Mouse (Mus musculus) thymus, adult 2 months (tissue): ENCODE data around the gene Grik5. TPM values are rescaled to one million over a fixed set of nuclear protein-coding genes. Genes with fewer than 3 reads are reported as not detected.

ENCODE experiments used
- DNase-seq: peaks from one replicate; pipeline ENCODE4 v3.0.0; 2021
- H3K27ac ChIP-seq: fragments of 200-500 bp; 2 replicates; pipeline ENCODE4 v1.5.1; 2012; ENCODE audit warnings: low read length, control low read depth; ENCODE audit not compliant: control insufficient read depth, insufficient read depth
- H3K27me3 ChIP-seq: fragments of 200-500 bp; 2 replicates; pipeline ENCODE4 v1.6.1; 2012; ENCODE audit warnings: mild to moderate bottlenecking, low read length, moderate library complexity, mixed read lengths; ENCODE audit not compliant: control insufficient read depth, insufficient read depth
- H3K36me3 ChIP-seq: fragments of 200-500 bp; 2 replicates; pipeline ENCODE4 v1.6.1; 2012; ENCODE audit warnings: mild to moderate bottlenecking, low read length, moderate library complexity; ENCODE audit not compliant: control insufficient read depth, insufficient read depth
- H3K4me1 ChIP-seq: fragments of 200-500 bp; replicated peaks from 2 replicates; pipeline ENCODE4 v1.6.1; 2012; ENCODE audit warnings: low read length; ENCODE audit not compliant: control insufficient read depth, insufficient read depth
- H3K4me3 ChIP-seq: fragments of 200-500 bp; 2 replicates; pipeline ENCODE4 v1.5.1; 2012; ENCODE audit warnings: mild to moderate bottlenecking, low read length, control low read depth, moderate library complexity; ENCODE audit not compliant: control insufficient read depth, insufficient read depth
- CTCF ChIP-seq: fragments of 200-500 bp; IDR thresholded peaks from 2 replicates; pipeline ENCODE4 v1.5.1; 2012; ENCODE audit warnings: mild to moderate bottlenecking, control low read depth, low read length, moderate library complexity, borderline replicate concordance; ENCODE audit not compliant: control insufficient read depth, poor library complexity, insufficient read depth; ENCODE audit errors: extremely low read depth
- POLR2A ChIP-seq: fragments of 200-500 bp; IDR thresholded peaks from 2 replicates; pipeline ENCODE4 v1.6.1; 2012; ENCODE audit warnings: mild to moderate bottlenecking, low read length, control low read depth, moderate library complexity; ENCODE audit not compliant: control insufficient read depth, poor library complexity, insufficient read depth; ENCODE audit errors: extremely low read depth
- WGBS: fragments of 180-500 bp; shearing (Covaris S2); methylation state at CpG from one replicate; pipeline ENCODE4 v1.1.7; 2018; 5-methylcytosine and 5-hydroxymethylcytosine counted together
- polyA plus RNA-seq: library from polyadenylated mRNA; depleted of rRNA; stranded (reverse); fragments of >200 nt; gene quantifications from 2 replicates; pipeline ENCODE4 v1.2.3, GENCODE M21; 2012

Grik5 gene
- polyA plus RNA-seq, 1 experiment, result 19.1 TPM

DNA sequence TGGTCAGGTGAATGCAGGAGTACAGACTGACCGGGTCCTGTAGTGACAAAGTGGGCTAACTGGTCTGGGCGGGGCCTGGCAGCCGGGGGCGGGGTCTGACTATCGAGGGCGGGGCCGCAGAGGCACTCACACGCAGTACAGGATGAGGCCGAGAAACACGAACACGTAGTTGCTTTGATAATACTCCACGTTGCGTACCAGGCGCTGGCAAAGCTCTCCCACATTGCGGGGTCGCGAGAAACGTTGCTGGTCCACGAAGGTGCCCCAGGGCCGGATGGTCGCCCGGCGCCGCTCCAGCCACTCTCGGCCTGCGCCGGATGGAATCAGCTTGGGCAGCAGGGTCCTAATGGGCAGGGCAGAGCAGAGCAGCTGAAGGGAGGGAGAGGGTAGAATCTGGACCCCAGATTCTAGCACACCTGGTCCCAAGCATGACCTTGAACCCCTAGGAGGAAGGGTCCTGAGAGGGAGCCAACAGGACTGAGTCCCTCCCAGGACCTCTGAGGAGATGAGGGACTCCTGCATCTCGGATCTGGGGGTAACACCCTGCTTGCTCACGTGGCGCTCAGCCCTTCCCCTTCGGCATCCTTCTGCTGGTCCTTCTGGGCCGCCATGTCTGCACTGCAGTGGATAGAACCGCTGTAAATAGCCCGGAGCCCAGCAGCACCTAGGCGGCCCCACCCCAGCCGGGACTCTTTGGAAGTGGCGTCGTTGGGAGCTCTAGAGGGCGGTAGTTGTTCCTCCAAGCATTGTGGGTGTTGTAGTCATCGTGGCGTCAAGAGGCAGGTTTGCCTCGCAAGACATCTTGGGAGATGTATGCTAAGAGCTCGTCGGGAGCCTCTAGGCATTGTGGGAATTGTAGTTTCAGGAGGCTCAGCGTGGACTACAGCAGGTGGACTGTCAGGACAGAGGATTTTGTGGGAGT lies 99.9 kb downstream of the Grik5 start, which contains the start of gene Rabac1:
Gene Rabac1, minus strand, starts transcription at position 783 of the 922 bp plus-strand sequence.
- H3K4me3 ChIP-seq, result peak within 1 kb of the TSS; percentile 73
- H3K27ac ChIP-seq, result peak within 1 kb of the TSS; percentile 53
- H3K27me3 ChIP-seq, result no peaks in the 10 kb centered on the region
- peak; percentile 89 for DNase-seq
- peaks cover 10% of the 10 kb centered on the region for H3K4me1 ChIP-seq
- TF ChIP-seq CTCF (0 out of 2 replicates have a peak, but pooled peaks have one; percentile 15), POLR2A (peak; percentile 64; the same call in 1 of the 2 replicates)
- no peaks in the 10 kb centered on the region for H3K36me3 ChIP-seq
- under 1% methylated on average over 45 of the region's 45 CpGs for WGBS

DNA sequence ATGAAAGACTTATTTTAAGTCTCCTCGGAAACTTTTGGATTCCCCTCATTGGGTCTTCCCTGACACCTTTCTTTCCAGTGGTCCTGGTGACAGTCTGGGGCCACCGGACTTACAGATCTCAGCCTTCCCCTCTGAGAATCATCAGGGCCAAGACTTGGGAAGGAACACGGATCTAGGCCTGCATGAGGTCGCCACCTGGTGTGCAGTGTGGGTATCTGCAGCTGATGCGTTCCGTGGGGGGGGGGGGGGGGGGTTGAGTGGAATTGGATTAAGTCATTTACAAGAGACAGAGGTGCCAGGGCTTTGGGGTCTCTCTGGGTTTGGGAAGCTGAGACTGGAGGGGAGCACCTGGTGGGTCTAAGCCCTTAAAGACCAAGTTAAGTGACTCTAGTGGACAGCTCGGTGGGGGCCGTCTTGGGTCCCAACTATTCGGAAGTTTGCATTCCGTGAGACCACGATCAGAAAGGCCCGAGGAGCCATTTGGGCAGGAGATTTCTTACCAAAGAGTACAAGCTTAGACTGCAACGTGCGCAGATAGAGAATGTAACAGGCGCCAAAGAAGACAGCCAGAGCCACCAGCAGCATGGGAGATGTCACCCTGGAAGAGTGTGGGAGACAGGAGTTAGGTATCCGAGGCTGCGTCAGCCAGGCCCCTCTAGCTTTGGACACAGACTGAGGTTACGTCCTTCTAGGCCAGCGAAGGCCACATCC lies 100.7 kb downstream of the Grik5 start:
- 24% methylated on average over 19 of the region's 19 CpGs for WGBS
- H3K27ac ChIP-seq, result no peak overlapping the region
- DNase-seq, result no peak
- no peaks in the 10 kb centered on the region for H3K27me3 ChIP-seq
- H3K4me1 ChIP-seq, result peaks cover 10% of the 10 kb centered on the region
- H3K4me3 ChIP-seq, result peak overlapping the region; percentile 73
- TF ChIP-seq CTCF, result peak; percentile 76; the same call in 1 of the 2 replicates
- no peak for TF ChIP-seq POLR2A
- no peaks in the 10 kb centered on the region for H3K36me3 ChIP-seq

DNA sequence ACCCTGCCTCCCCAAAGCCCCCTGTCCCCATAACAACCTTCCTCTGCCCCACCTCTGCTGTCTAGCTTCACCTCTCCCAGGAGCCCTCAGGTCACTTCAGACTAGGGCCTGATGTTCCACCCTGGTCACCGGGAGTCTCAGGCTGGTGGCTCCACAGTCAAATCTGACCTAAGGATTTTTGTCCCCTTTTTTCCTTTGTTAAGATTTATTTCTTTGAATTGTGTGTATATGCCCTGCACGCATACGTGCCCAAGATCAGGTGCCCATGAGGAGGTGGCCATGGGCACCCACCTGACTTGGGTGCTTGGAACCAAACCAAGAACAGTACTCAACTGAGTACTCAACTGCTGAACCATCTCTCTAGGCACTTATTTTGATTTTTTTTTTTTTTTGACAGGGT lies 101.8 kb downstream of the Grik5 start:
- 95% methylated on average over 3 of the region's 3 CpGs for WGBS

DNA sequence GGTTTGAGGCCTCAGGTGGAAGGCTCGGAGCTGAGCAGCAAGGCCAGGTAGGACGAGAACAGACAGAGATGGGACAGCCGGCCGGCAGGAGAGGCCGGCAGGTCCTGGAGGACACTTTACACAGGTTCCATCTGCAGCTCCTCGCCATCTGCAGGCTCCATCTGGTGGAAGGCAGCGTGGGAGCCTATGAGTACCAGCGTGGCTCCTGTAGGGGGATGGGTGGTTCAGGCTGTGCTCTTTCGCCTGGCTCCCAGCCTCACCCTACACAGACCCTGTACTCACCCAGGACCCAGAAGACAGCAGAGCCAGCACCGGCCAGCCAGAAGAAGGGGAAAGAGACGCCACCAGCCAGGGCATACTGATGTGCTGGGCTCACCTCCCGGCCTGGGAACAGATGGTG lies 102.3 kb downstream of the Grik5 start:
- Histone ChIP-seq H3K27ac (no peak overlapping the region), H3K4me3 (no peak overlapping the region), H3K27me3 (no peaks in the 10 kb centered on the region), H3K4me1 (peaks cover 6% of the 10 kb centered on the region), H3K36me3 (no peaks in the 10 kb centered on the region)
- 95% methylated on average over 12 of the region's 12 CpGs for WGBS
- no peak for DNase-seq
- TF ChIP-seq CTCF (no peak), POLR2A (no peak)

More for the DNA sequence above, 101.8 kb downstream of the Grik5 start:
- Histone ChIP-seq H3K4me3 (no peak overlapping the region), H3K27ac (no peak overlapping the region), H3K27me3 (no peaks in the 10 kb centered on the region), H3K4me1 (peaks cover 10% of the 10 kb centered on the region), H3K36me3 (no peaks in the 10 kb centered on the region)
- no peak for DNase-seq
- TF ChIP-seq POLR2A, result no peak
- TF ChIP-seq CTCF, result no peak

DNA sequence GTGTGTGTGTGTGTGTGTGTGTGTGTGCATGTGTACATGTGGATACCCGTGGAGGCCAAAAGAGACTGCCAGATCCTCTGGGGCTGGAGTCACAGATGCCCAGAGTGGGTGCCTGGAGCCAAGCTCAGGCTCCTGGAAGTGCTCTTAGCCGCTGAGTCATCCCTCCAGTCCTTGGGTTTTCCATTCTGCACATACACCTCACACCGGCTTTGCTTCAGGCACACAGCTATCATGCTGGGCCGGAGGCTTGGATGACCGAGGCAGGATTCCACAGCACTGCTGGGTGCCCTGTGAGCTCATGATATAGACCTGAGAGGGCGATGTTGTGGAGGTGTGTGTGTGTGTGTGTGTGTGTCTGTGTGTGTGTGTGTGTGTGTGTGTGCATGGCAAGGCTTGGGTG lies 103.7 kb downstream of the Grik5 start:
- no peak for DNase-seq
- Histone ChIP-seq H3K27me3 (no peaks in the 10 kb centered on the region), H3K36me3 (no peaks in the 10 kb centered on the region), H3K4me3 (no peak overlapping the region), H3K4me1 (peaks cover 5% of the 10 kb centered on the region), H3K27ac (no peak overlapping the region)
- WGBS, result 93% methylated on average over 6 of the region's 6 CpGs
- no peak for TF ChIP-seq CTCF

DNA sequence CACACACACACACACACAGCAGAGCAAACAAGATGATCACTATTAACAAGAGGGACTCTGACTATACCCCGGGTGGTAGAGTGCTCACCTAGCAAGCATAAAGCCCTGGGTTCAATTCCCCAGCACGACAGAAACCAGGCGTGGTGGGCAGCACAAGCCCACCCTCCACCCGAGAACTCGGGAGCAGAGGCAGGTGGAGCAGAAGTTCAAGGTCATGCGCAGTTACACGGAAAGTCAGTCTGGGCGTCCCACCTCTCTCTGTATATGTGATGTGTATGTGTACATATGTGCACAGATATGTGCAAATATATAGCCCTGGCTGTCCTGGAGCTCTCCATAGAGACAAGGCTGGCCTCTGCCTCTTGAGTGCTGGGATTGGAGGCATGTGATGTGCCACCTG lies 104.2 kb downstream of the Grik5 start:
- DNase-seq, result no peak
- peaks cover 5% of the 10 kb centered on the region for H3K4me1 ChIP-seq
- H3K4me3 ChIP-seq, result no peak overlapping the region
- 97% methylated on average over 8 of the region's 8 CpGs for WGBS
- H3K36me3 ChIP-seq, result no peaks in the 10 kb centered on the region
- H3K27ac ChIP-seq, result no peak overlapping the region
- TF ChIP-seq CTCF (no peak), POLR2A (no peak)
- no peaks in the 10 kb centered on the region for H3K27me3 ChIP-seq
